Mouse (Mus musculus) hindbrain, embryonic 10.5 days (tissue): Measurements from ENCODE around the gene Gm28230. TPM values are rescaled to one million over a fixed set of nuclear protein-coding genes. Genes with fewer than 3 reads are reported as not detected.

Source experiments
- DNase-seq: peaks from one replicate; pipeline ENCODE4 v3.0.0-alpha.2; 2017; ENCODE audit warnings: low spot score
- H3K27ac ChIP-seq: fragments of 300-500 bp; sonication (generic); 2 replicates; pipeline ENCODE4 v1.5.1; 2016; ENCODE audit warnings: mild to moderate bottlenecking, moderate library complexity
- H3K27me3 ChIP-seq: fragments of 300-500 bp; sonication (generic); 2 replicates; pipeline ENCODE4 v1.6.1; 2016; ENCODE audit warnings: mild to moderate bottlenecking; ENCODE audit not compliant: poor library complexity, insufficient read depth, severe bottlenecking
- H3K36me3 ChIP-seq: fragments of 300-500 bp; sonication (generic); 2 replicates; pipeline ENCODE4 v1.6.1; 2016; ENCODE audit warnings: mild to moderate bottlenecking, moderate library complexity
- H3K4me1 ChIP-seq: fragments of 300-500 bp; sonication (generic); replicated peaks from 2 replicates; pipeline ENCODE4 v1.6.1; 2016; ENCODE audit warnings: mild to moderate bottlenecking
- H3K4me3 ChIP-seq: fragments of 300-500 bp; sonication (generic); 2 replicates; pipeline ENCODE4 v1.5.1; 2016; ENCODE audit warnings: mild to moderate bottlenecking, moderate library complexity
- H3K9me3 ChIP-seq: fragments of 300-500 bp; sonication (generic); 2 replicates; pipeline ENCODE4 v1.6.1; 2016; ENCODE audit warnings: mild to moderate bottlenecking, moderate library complexity
- WGBS: fragments of 180-500 bp; shearing (Covaris S2); methylation state at CpG from one replicate; pipeline ENCODE4 v1.1.7; 2016; 5-methylcytosine and 5-hydroxymethylcytosine counted together
- polyA plus RNA-seq: library from polyadenylated mRNA; unstranded; fragments of >200 nt; fragmentation: Nextera tagmentation; extraction: Ambion mirVana; gene quantifications from 2 replicates; pipeline ENCODE4 v1.2.1, GENCODE M21; 2016

Gene Gm28230
- polyA plus RNA-seq, 1 experiment from 2014 or later: not detected

- peak; percentile 25 for DNase-seq
- under 1% methylated on average over 25 of the region's 25 CpGs for WGBS
These were observed 1.2 kb downstream of the Gm28230 start for GRCm38 (mm10) chr2:74727640-74728302.

GRCm38 (mm10) chr2:74728303-74728680 is 1.8 kb downstream of the Gm28230 start:
- Histone ChIP-seq H3K9me3 (no peaks in the 10 kb centered on the region), H3K4me3 (peak overlapping the region; percentile 49), H3K4me1 (peaks cover 20% of the 10 kb centered on the region), H3K36me3 (no peaks in the 10 kb centered on the region), H3K27me3 (peaks cover 100% of the 10 kb centered on the region), H3K27ac (peak overlapping the region; percentile 70; the same call in 1 of the 2 replicates)
- WGBS: 1% methylated on average over 13 of the region's 13 CpGs
- peak; percentile 43 for DNase-seq

More at GRCm38 (mm10) chr2:74727640-74728302, 1.2 kb downstream of the Gm28230 start:
- H3K36me3 ChIP-seq: no peaks in the 10 kb centered on the region
- peak overlapping the region; percentile 49 for H3K4me3 ChIP-seq
- H3K9me3 ChIP-seq: no peaks in the 10 kb centered on the region
- peak overlapping the region; percentile 70 for H3K27ac ChIP-seq
- H3K27me3 ChIP-seq: peaks cover 100% of the 10 kb centered on the region
- peaks cover 18% of the 10 kb centered on the region for H3K4me1 ChIP-seq

- Histone ChIP-seq H3K36me3 (no peaks in the 10 kb centered on the region), H3K4me1 (peaks cover 20% of the 10 kb centered on the region), H3K9me3 (no peaks in the 10 kb centered on the region), H3K4me3 (no peak overlapping the region), H3K27ac (no peak overlapping the region), H3K27me3 (peaks cover 100% of the 10 kb centered on the region)
- 4% methylated on average over 8 of the region's 8 CpGs for WGBS
- no peak for DNase-seq
These were observed 3.8 kb downstream of the Gm28230 start for GRCm38 (mm10) chr2:74730331-74730730.

GRCm38 (mm10) chr2:74731055-74731454 is 4.5 kb downstream of the Gm28230 start:
- peak; percentile 27 for DNase-seq
- H3K36me3 ChIP-seq: no peaks in the 10 kb centered on the region
- H3K9me3 ChIP-seq: no peaks in the 10 kb centered on the region
- H3K27ac ChIP-seq: peak overlapping the region; percentile 2; the same call in 1 of the 2 replicates
- no peak overlapping the region; the same call in 1 of the 2 replicates for H3K4me3 ChIP-seq
- H3K27me3 ChIP-seq: peaks cover 100% of the 10 kb centered on the region
- H3K4me1 ChIP-seq: peaks cover 24% of the 10 kb centered on the region

- WGBS: 2% methylated on average over 9 of the region's 9 CpGs
- H3K9me3 ChIP-seq: no peaks in the 10 kb centered on the region
- H3K27ac ChIP-seq: peak overlapping the region; percentile 76
- peak; percentile 30 for DNase-seq
- peaks cover 26% of the 10 kb centered on the region for H3K4me1 ChIP-seq
- H3K27me3 ChIP-seq: peaks cover 100% of the 10 kb centered on the region
- peak overlapping the region; percentile 45 for H3K4me3 ChIP-seq
- no peaks in the 10 kb centered on the region for H3K36me3 ChIP-seq
These were observed 5.4 kb downstream of the Gm28230 start for GRCm38 (mm10) chr2:74731799-74732512.

- H3K9me3 ChIP-seq: no peaks in the 10 kb centered on the region
- peak; percentile 62 for DNase-seq
- peak overlapping the region; percentile 76 for H3K27ac ChIP-seq
- H3K4me1 ChIP-seq: peaks cover 20% of the 10 kb centered on the region
- under 1% methylated on average over 52 of the region's 52 CpGs for WGBS
- peaks cover 100% of the 10 kb centered on the region for H3K27me3 ChIP-seq
- H3K4me3 ChIP-seq: peak overlapping the region; percentile 45
- no peaks in the 10 kb centered on the region for H3K36me3 ChIP-seq
These were observed 6.2 kb downstream of the Gm28230 start for GRCm38 (mm10) chr2:74732513-74733316.

GRCm38 (mm10) chr2:74733317-74733661 is 6.8 kb downstream of the Gm28230 start:
- H3K4me1 ChIP-seq: peaks cover 17% of the 10 kb centered on the region
- peak overlapping the region; percentile 45 for H3K4me3 ChIP-seq
- H3K27me3 ChIP-seq: peaks cover 100% of the 10 kb centered on the region
- no peaks in the 10 kb centered on the region for H3K36me3 ChIP-seq
- H3K27ac ChIP-seq: peak overlapping the region; percentile 84
- DNase-seq: no peak
- WGBS: under 1% methylated on average over 16 of the region's 16 CpGs
- H3K9me3 ChIP-seq: no peaks in the 10 kb centered on the region

GRCm38 (mm10) chr2:74733765-74734164 is 7.2 kb downstream of the Gm28230 start:
- H3K4me3 ChIP-seq: peak overlapping the region; percentile 45
- peaks cover 100% of the 10 kb centered on the region for H3K27me3 ChIP-seq
- under 1% methylated on average over 6 of the region's 6 CpGs for WGBS

GRCm38 (mm10) chr2:74734451-74734850 is 7.9 kb downstream of the Gm28230 start:
- H3K36me3 ChIP-seq: no peaks in the 10 kb centered on the region
- WGBS: under 1% methylated on average over 13 of the region's 13 CpGs
- peak overlapping the region; percentile 45 for H3K4me3 ChIP-seq
- peak; percentile 51 for DNase-seq
- H3K27ac ChIP-seq: peak overlapping the region; percentile 84
- H3K27me3 ChIP-seq: peaks cover 100% of the 10 kb centered on the region
- H3K4me1 ChIP-seq: peaks cover 17% of the 10 kb centered on the region
- no peaks in the 10 kb centered on the region for H3K9me3 ChIP-seq

More at GRCm38 (mm10) chr2:74733765-74734164, 7.2 kb downstream of the Gm28230 start:
- H3K36me3 ChIP-seq: no peaks in the 10 kb centered on the region
- peak overlapping the region; percentile 84 for H3K27ac ChIP-seq
- peaks cover 17% of the 10 kb centered on the region for H3K4me1 ChIP-seq
- DNase-seq: peak; percentile 55
- no peaks in the 10 kb centered on the region for H3K9me3 ChIP-seq

GRCm38 (mm10) chr2:74734996-74735811 is 8.7 kb downstream of the Gm28230 start:
- WGBS: under 1% methylated on average over 27 of the region's 27 CpGs
- DNase-seq: peak; percentile 62
- Histone ChIP-seq H3K9me3 (no peaks in the 10 kb centered on the region), H3K36me3 (no peaks in the 10 kb centered on the region), H3K4me1 (peaks cover 18% of the 10 kb centered on the region), H3K4me3 (peak overlapping the region; percentile 45), H3K27me3 (peaks cover 100% of the 10 kb centered on the region), H3K27ac (peak overlapping the region; percentile 84)

- WGBS: under 1% methylated on average over 42 of the region's 42 CpGs
- Histone ChIP-seq H3K4me3 (peak overlapping the region; percentile 45), H3K36me3 (no peaks in the 10 kb centered on the region), H3K27ac (peak overlapping the region; percentile 84), H3K9me3 (no peaks in the 10 kb centered on the region), H3K27me3 (peaks cover 100% of the 10 kb centered on the region), H3K4me1 (peaks cover 20% of the 10 kb centered on the region)
- DNase-seq: peak; percentile 69
These were observed 9.5 kb downstream of the Gm28230 start for GRCm38 (mm10) chr2:74735851-74736687.
